Mouse (Mus musculus): ENCODE results near the gene Pdia3.
"Not testable (repeated sequence)": the region's sequence is repeated elsewhere in the genome, so short reads cannot be mapped to it uniquely, and the experiment has no call there.

Gene Pdia3

GRCm38 (mm10) chr2:121413387-121414042 lies at the start of gene Pdia3, which contains the start of gene Catsper2:
Gene Pdia3 (plus strand): TSS chr2:121413775.
Gene Catsper2 (minus strand): TSS chr2:121413792.
- DNase-seq (ENCODE audit: low spot score), result peak; percentile 93

- DNase-seq (ENCODE audit: low spot score), result no peak
These were observed 44.7 kb upstream of the Pdia3 start for GRCm38 (mm10) chr2:121368831-121369230.

DNA sequence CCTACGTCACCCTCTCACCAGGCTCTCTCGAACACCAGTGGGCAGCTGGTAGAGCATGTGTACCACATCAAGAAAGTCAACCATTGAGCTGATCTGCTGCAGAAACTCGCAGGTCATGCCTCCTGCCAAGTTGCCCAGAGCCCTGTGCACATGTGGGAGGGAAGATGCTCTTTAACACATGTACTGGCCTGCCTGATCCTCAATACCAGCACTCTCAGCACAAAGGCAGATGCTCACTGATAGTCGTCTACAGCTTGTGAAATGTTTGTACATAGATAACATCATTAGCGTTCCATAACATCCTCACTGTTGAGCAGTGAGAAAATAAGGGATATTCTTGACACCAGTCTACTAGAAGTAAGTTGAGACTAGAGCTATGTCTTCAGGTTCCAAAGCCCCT lies 42.7 kb upstream of the Pdia3 start:
- no peak for DNase-seq (ENCODE audit: low spot score)

GRCm38 (mm10) chr2:121372266-121372665 lies 41.3 kb upstream of the Pdia3 start:
- DNase-seq (ENCODE audit: low spot score), result no peak

DNA sequence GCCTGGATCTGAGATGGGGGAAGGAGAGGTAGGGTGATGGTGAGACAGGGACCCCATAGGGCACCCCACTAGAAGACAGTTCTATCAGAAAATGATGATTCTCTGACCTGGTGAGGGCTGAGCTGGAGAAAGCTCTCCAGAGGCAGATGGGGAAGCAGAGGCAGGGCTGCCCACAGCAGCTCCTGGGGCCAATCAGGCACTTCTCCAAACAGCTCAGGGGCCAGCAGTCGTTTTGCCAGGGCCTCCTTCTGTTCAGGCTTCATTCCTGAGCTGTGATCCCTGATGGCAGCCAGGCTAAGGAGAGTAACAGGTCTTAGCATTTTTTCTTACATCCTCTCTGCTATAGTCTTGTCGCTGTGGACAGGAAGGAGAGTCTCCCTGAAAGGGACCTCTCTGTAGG lies 38.8 kb upstream of the Pdia3 start:
- no peak for DNase-seq (ENCODE audit: low spot score)

- not testable (repeated sequence) for DNase-seq (ENCODE audit: low spot score)
These were observed 26.5 kb upstream of the Pdia3 start, which contains the start of gene Strc for GRCm38 (mm10) chr2:121386961-121387575. Gene Strc (minus strand): TSS chr2:121387168.

- peak; percentile 81 for DNase-seq (ENCODE audit: low spot score)
These were observed 17.0 kb upstream of the Pdia3 start for GRCm38 (mm10) chr2:121396624-121397023.

DNA sequence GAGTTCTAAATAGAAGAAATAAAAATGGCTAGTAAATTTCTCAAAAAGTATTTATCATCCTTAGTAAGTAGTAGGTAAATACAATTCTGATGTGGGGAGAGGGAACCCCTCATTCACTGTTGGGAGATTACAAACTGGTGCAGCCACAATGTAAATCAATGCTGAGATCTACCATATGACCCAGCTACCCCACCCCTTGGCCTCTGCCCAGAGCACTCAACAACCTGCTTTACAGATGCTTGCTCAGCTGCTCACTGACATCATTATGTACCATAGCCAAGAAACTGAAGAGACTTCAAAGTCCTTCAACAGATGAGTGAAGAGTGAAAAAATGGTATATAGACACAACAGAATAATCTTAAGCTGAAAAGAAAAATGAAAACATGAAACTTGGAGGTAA lies 10.3 kb upstream of the Pdia3 start:
- DNase-seq (ENCODE audit: low spot score), result no peak

- peak; percentile 20 for DNase-seq (ENCODE audit: low spot score)
These were observed 5.4 kb upstream of the Pdia3 start for GRCm38 (mm10) chr2:121408160-121408559.

DNA sequence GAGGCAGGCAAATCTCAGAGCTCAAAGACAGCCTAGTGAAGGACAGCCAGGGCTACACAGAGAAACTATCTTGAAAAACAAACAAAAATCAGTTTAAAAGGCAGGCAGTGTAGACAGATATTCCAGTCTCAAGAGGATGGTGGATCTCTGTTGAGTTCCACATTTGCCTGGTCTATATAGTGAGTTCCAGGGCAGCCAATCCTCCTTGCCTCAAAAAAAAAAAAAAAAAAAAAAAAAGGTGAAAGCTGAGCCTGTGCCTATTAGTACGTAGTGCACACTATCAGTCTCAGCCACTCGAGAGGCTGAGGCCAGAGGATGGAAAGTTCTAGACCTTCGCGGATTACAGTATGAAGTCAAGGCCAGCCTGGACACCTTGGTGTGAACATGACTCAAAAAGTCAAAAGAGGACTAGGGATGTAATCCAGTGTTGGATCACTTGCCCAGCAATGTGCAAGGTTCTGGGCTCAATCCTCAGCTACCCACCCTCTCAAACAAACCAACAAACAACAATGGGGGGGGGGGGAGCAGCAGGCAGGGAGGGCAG lies 660 bp upstream of the Pdia3 start:
- DNase-seq (ENCODE audit: low spot score), result peak; percentile 14

- no peak for DNase-seq (ENCODE audit: low spot score)
These were observed 637 bp downstream of the Pdia3 start for GRCm38 (mm10) chr2:121414139-121414685.

GRCm38 (mm10) chr2:121415103-121415502 lies 1.5 kb downstream of the Pdia3 start:
- DNase-seq (ENCODE audit: low spot score), result no peak

GRCm38 (mm10) chr2:121415591-121415990 lies 2.0 kb downstream of the Pdia3 start:
- no peak for DNase-seq (ENCODE audit: low spot score)

DNA sequence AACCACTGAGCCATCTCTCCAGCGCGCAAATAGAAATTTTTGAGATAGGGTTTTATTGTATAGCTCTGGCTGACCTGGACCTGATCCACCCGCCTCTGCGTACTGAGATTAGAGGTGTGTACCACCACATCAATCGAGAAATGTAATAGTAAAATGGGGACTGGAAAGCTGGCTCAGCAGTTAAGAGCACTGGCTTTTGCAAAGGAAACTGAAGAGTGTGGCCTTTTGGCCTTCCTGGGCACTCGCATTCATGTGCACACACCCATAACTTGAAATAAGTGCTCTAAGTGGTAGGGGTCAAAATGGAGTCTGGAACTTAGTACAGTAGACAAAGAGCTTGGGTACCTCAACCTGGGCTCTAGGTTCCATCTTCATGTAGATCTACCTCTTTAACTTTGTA lies 2.8 kb downstream of the Pdia3 start:
- DNase-seq (ENCODE audit: low spot score), result no peak

GRCm38 (mm10) chr2:121418476-121418875 lies 4.9 kb downstream of the Pdia3 start:
- no peak for DNase-seq (ENCODE audit: low spot score)

- no peak for DNase-seq (ENCODE audit: low spot score)
These were observed 9.6 kb downstream of the Pdia3 start for GRCm38 (mm10) chr2:121423166-121423565.

DNA sequence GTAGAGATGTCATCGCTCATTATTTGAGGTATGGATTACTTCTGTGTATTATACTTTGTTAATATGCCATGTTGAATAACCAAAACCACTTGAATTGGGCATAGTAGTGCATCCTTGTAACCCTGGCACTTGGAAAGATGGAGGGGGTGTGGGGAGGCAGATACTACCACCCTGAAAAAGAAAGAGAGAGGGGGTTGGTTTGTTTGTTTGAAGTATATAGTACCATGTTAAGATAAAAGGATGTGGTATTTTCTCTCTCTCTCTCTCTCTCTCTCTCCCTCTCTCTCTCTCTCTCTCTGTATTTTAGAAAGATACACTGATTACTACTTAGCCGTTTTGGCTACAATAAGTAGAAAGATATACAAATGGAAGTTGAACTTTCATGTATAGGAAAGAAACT lies 12.3 kb downstream of the Pdia3 start:
- no peak for DNase-seq (ENCODE audit: low spot score)

- no peak for DNase-seq (ENCODE audit: low spot score)
These were observed 21.3 kb downstream of the Pdia3 start for GRCm38 (mm10) chr2:121434854-121435253.

DNA sequence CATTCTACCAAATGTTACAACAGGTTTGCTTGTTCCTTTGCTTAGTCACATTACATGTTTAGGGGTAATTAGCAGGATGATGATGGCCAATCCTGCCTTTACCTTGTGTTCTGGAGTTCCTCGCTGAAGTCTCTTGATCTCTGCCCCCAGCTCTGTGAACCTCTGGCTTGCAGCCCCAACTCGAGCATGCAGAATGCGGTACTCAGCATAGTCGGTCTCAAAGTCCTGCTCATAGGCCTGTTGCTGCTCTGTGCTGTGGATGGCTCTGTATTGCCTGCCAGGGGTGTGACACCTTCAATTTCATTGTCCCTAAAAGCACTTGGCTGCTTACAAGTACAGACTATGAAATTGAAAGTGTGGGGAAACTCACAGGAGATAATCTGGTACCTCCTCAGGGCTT lies 26.2 kb downstream of the Pdia3 start:
- DNase-seq (ENCODE audit: low spot score), result no peak

- DNase-seq (ENCODE audit: low spot score), result no peak
These were observed 27.4 kb downstream of the Pdia3 start for GRCm38 (mm10) chr2:121440834-121441605.

GRCm38 (mm10) chr2:121441800-121442199 lies 28.2 kb downstream of the Pdia3 start:
- no peak for DNase-seq (ENCODE audit: low spot score)

Data from urinary bladder, postnatal 25 days (tissue).